Comparison of ENCODE assay signal across 19 mouse cellular contexts in genomic region chr3:30723179-30723578, GRCm38 (mm10). TPM values are rescaled to one million over a fixed set of nuclear protein-coding genes. Genes with fewer than 3 reads are reported as not detected.
DNase-seq lines count a peak whose midpoint lies in the region; ATAC-seq lines count a peak whose summit lies in the region.
"Had no signal": no experiment of that assay in that cellular context is flagged by ENCODE, and none has a peak within 500 bp of the region (broad histone marks: within the 10 kb centered on the region; RNA-seq: fewer than 3 reads in every experiment).

No protein-coding gene starts in this region.

- H3K4me2 ChIP-seq in limb, embryonic 13.5 days (replicated peaks): no peak overlapping the region
- H3K4me2 ChIP-seq: heart, embryonic 12.5 days; midbrain, embryonic 12.5 days; neural tube, embryonic 13.5 days had no signal

- peak; percentile 71 for DNase-seq in heart, adult 11 months
- no peak for DNase-seq in heart, adult 18-20 months
- DNase-seq in limb, embryonic 10.5 days (ENCODE audit: low spot score): no peak
- DNase-seq in gastrocnemius, adult 18-20 months (ENCODE audit: low spot score): peak; percentile 34
- DNase-seq in lung, postnatal 14 days: peak; percentile 2
- DNase-seq in ovary, postnatal 10 days (ENCODE audit: low spot score): no peak
- DNase-seq in layer of hippocampus, postnatal 36 days: no peak
- DNase-seq: adrenal gland, postnatal 36 days; embryo, embryonic 11 days; thymus, adult 2 months had no signal

- ATAC-seq in limb, embryonic 13.5 days (ENCODE audit: low FRiP score, low read depth): peak; percentile 67

- no peaks in the 10 kb centered on the region for H3K27me3 ChIP-seq in limb, embryonic 13.5 days
- no peaks in the 10 kb centered on the region for H3K27me3 ChIP-seq in limb, embryonic 10.5 days (ENCODE audit: low read depth, poor library complexity, severe bottlenecking)
- H3K27me3 ChIP-seq: heart, embryonic 12.5 days; midbrain, embryonic 12.5 days; neural tube, embryonic 13.5 days had no signal

- H3K4me1 ChIP-seq in limb, embryonic 13.5 days: no peaks in the 10 kb centered on the region
- no peaks in the 10 kb centered on the region for H3K4me1 ChIP-seq in limb, embryonic 10.5 days
- H3K4me1 ChIP-seq: midbrain, embryonic 12.5 days had no signal

- H3K27ac ChIP-seq in limb, embryonic 13.5 days: no peak overlapping the region
- H3K27ac ChIP-seq in limb, embryonic 10.5 days: no peak overlapping the region
- H3K27ac ChIP-seq: hindbrain, embryonic 10.5 days; liver, embryonic 14.5 days; midbrain, embryonic 12.5 days; neural tube, embryonic 13.5 days had no signal

- H3K9ac ChIP-seq in limb, embryonic 13.5 days: no peak overlapping the region
- H3K9ac ChIP-seq: heart, embryonic 12.5 days; liver, embryonic 14.5 days; midbrain, embryonic 12.5 days; neural tube, embryonic 13.5 days had no signal

- 32% methylated on average over 5 of the region's 5 CpGs for WGBS in limb, embryonic 13.5 days
- 42% methylated on average over 5 of the region's 5 CpGs for WGBS in limb, embryonic 10.5 days

- no peaks in the 10 kb centered on the region for H3K36me3 ChIP-seq in limb, embryonic 13.5 days
- no peaks in the 10 kb centered on the region for H3K36me3 ChIP-seq in limb, embryonic 10.5 days
- H3K36me3 ChIP-seq: heart, embryonic 12.5 days; hindbrain, embryonic 10.5 days; midbrain, embryonic 12.5 days; neural tube, embryonic 13.5 days had no signal

- no peaks in the 10 kb centered on the region for H3K9me3 ChIP-seq in limb, embryonic 13.5 days
- no peaks in the 10 kb centered on the region for H3K9me3 ChIP-seq in limb, embryonic 10.5 days (replicated peaks)
- H3K9me3 ChIP-seq: heart, embryonic 12.5 days; hindbrain, embryonic 10.5 days; midbrain, embryonic 12.5 days; neural tube, embryonic 13.5 days had no signal

- no peak overlapping the region for H3K4me3 ChIP-seq in limb, embryonic 13.5 days
- no peak overlapping the region for H3K4me3 ChIP-seq in limb, embryonic 10.5 days
- H3K4me3 ChIP-seq: heart, embryonic 12.5 days; hindbrain, embryonic 10.5 days; midbrain, embryonic 12.5 days; neural tube, embryonic 13.5 days had no signal

RNA-seq across cellular contexts. Expression of gene Samd7, which starts 22.9 kb away (rescaled TPM):
- total RNA-seq in heart, adult 18-20 months (2021): not detected
- not detected in 2 replicates for polyA plus RNA-seq in limb, embryonic 13.5 days (2015; fragmentation: Nextera tagmentation; extraction: Ambion mirVana)
- polyA plus RNA-seq in limb, embryonic 10.5 days (2016; fragmentation: Nextera tagmentation; extraction: Ambion mirVana): not detected in 2 replicates
- total RNA-seq in gastrocnemius, adult 18-20 months (2021): not detected
- not detected for total RNA-seq in layer of hippocampus, postnatal 36 days (2021)
- total RNA-seq: adrenal gland, postnatal 36 days; left cerebral cortex, adult 18-20 months had no signal
- polyA plus RNA-seq: C2C12; heart, embryonic 12.5 days; hindbrain, embryonic 10.5 days; large intestine, adult 2 months; midbrain, embryonic 12.5 days; neural tube, embryonic 13.5 days; thymus, adult 2 months had no signal

RNA-seq across cellular contexts. Expression of gene Lrrc31, which starts 23.5 kb away (rescaled TPM):
- under 1 TPM in 1 of 2 experiments, not detected in 1; 0.13 TPM for total RNA-seq in heart, adult 18-20 months (2021)
- not detected in 2 replicates for polyA plus RNA-seq in limb, embryonic 13.5 days (2015; fragmentation: Nextera tagmentation; extraction: Ambion mirVana)
- polyA plus RNA-seq in limb, embryonic 10.5 days (2016; fragmentation: Nextera tagmentation; extraction: Ambion mirVana): not detected in 2 replicates
- total RNA-seq in gastrocnemius, adult 18-20 months (2021): not detected
- not detected for total RNA-seq in layer of hippocampus, postnatal 36 days (2021)
- total RNA-seq: adrenal gland, postnatal 36 days; left cerebral cortex, adult 18-20 months had no signal
- polyA plus RNA-seq: C2C12; heart, embryonic 12.5 days; hindbrain, embryonic 10.5 days; liver, embryonic 14.5 days; midbrain, embryonic 12.5 days; neural tube, embryonic 13.5 days had no signal

Comparison
In these comparisons a context has a peak if more than half of its experiments do, and no peak if none do; other contexts are left out.
1. DNase-seq: peak in heart, adult 11 months (single experiment), gastrocnemius, adult 18-20 months (single experiment) and lung, postnatal 14 days (single experiment); none in heart, adult 18-20 months (0 of 2), limb, embryonic 10.5 days (single experiment), ovary, postnatal 10 days (single experiment) and layer of hippocampus, postnatal 36 days (0 of 2).